Mouse (Mus musculus) heart, embryonic 12.5 days (tissue): ENCODE results near the gene Nectin2. TPM values are rescaled to one million over a fixed set of nuclear protein-coding genes. Genes with fewer than 3 reads are reported as not detected.

ENCODE experiments used
- ATAC-seq: fragments of 200-750 bp; cut with Nextera tagmentation; 2 replicates; pipeline ENCODE4 v1.8.0; 2017; ENCODE audit warnings: moderate TSS enrichment, moderate library complexity; ENCODE audit not compliant: insufficient number of reproducible peaks, low FRiP score
- H3K27ac ChIP-seq: fragments of 300-500 bp; sonication (generic); 2 replicates; pipeline ENCODE4 v1.5.1; 2016; ENCODE audit warnings: mild to moderate bottlenecking, moderate library complexity; ENCODE audit not compliant: poor library complexity, severe bottlenecking
- H3K27me3 ChIP-seq: fragments of 300-500 bp; sonication (generic); replicated peaks from 2 replicates; pipeline ENCODE4 v1.6.1; 2016; ENCODE audit warnings: mild to moderate bottlenecking, moderate library complexity
- H3K36me3 ChIP-seq: fragments of 300-500 bp; sonication (generic); 2 replicates; pipeline ENCODE4 v1.6.1; 2016; ENCODE audit warnings: mild to moderate bottlenecking, moderate library complexity
- H3K4me1 ChIP-seq: fragments of 300-500 bp; sonication (generic); replicated peaks from 2 replicates; pipeline ENCODE4 v1.6.1; 2016; ENCODE audit warnings: mild to moderate bottlenecking
- H3K4me2 ChIP-seq: fragments of 300-500 bp; sonication (generic); 2 replicates; pipeline ENCODE4 v1.6.1; 2016; ENCODE audit warnings: mild to moderate bottlenecking, moderate library complexity
- H3K4me3 ChIP-seq: fragments of 300-500 bp; sonication (generic); 2 replicates; pipeline ENCODE4 v1.5.1; 2016; ENCODE audit warnings: mild to moderate bottlenecking
- H3K9ac ChIP-seq: fragments of 300-500 bp; sonication (generic); 2 replicates; pipeline ENCODE4 v1.6.1; 2016; ENCODE audit warnings: mild to moderate bottlenecking, moderate library complexity
- H3K9me3 ChIP-seq: fragments of 300-500 bp; sonication (generic); replicated peaks from 2 replicates; pipeline ENCODE4 v1.6.1; 2016; ENCODE audit warnings: mild to moderate bottlenecking, moderate library complexity
- WGBS: fragments of 180-500 bp; shearing (Covaris S2); methylation state at CpG from one replicate; pipeline ENCODE4 v1.1.7; 2016; 5-methylcytosine and 5-hydroxymethylcytosine counted together
- polyA plus RNA-seq: library from polyadenylated mRNA; unstranded; fragments of >200 nt; fragmentation: Nextera tagmentation; extraction: Ambion mirVana; gene quantifications from 2 replicates; pipeline ENCODE4 v1.2.1, GENCODE M21; 2016

The Nectin2 gene
- polyA plus RNA-seq, 1 experiment from 2014 or later = 101 TPM

GRCm38 (mm10) chr7:19702859-19703555 is 47.3 kb downstream of the Nectin2 start:
- Histone ChIP-seq H3K27me3 (no peaks in the 10 kb centered on the region), H3K9me3 (no peaks in the 10 kb centered on the region), H3K4me1 (peaks cover 31% of the 10 kb centered on the region), H3K4me3 (no peak overlapping the region), H3K4me2 (no peak overlapping the region), H3K9ac (peak overlapping the region; percentile 28), H3K27ac (no peak overlapping the region), H3K36me3 (peaks cover 59% of the 10 kb centered on the region)
- ATAC-seq = no peak
- WGBS = 85% methylated on average over 16 of the region's 16 CpGs

- no peaks in the 10 kb centered on the region for H3K9me3 ChIP-seq
- H3K27ac ChIP-seq = peak overlapping the region; percentile 65
- peak overlapping the region; percentile 32; the same call in 1 of the 2 replicates for H3K4me2 ChIP-seq
- H3K27me3 ChIP-seq = no peaks in the 10 kb centered on the region
- H3K4me1 ChIP-seq = peaks cover 31% of the 10 kb centered on the region
- H3K9ac ChIP-seq = peak overlapping the region; percentile 64
- H3K36me3 ChIP-seq = peaks cover 54% of the 10 kb centered on the region
- 27% methylated on average over 22 of the region's 22 CpGs for WGBS
- peak; percentile 67 for ATAC-seq
- no peak overlapping the region for H3K4me3 ChIP-seq
These were observed 49.1 kb downstream of the Nectin2 start for GRCm38 (mm10) chr7:19701069-19701761.

- Histone ChIP-seq H3K27me3 (no peaks in the 10 kb centered on the region), H3K36me3 (peaks cover 56% of the 10 kb centered on the region), H3K27ac (peak overlapping the region; percentile 65), H3K4me3 (no peak overlapping the region), H3K9ac (peak overlapping the region; percentile 64), H3K4me2 (peak overlapping the region; percentile 32; the same call in 1 of the 2 replicates), H3K4me1 (peaks cover 39% of the 10 kb centered on the region), H3K9me3 (no peaks in the 10 kb centered on the region)
- ATAC-seq = no peak
- WGBS = 47% methylated on average over 12 of the region's 12 CpGs
These were observed 49.8 kb downstream of the Nectin2 start for GRCm38 (mm10) chr7:19700299-19701068.

GRCm38 (mm10) chr7:19699827-19700148 is 50.5 kb downstream of the Nectin2 start:
- no peak overlapping the region for H3K4me3 ChIP-seq
- H3K4me1 ChIP-seq = peaks cover 42% of the 10 kb centered on the region
- H3K27me3 ChIP-seq = no peaks in the 10 kb centered on the region
- no peak for ATAC-seq
- no peaks in the 10 kb centered on the region for H3K9me3 ChIP-seq
- WGBS = 68% methylated on average over 4 of the region's 4 CpGs
- peak overlapping the region; percentile 86; the same call in 1 of the 2 replicates for H3K4me2 ChIP-seq
- 0 out of 2 replicates have a peak overlapping the region, but pooled peaks have one; percentile 61 for H3K27ac ChIP-seq
- H3K9ac ChIP-seq = peak overlapping the region; percentile 68; the same call in 1 of the 2 replicates
- peaks cover 50% of the 10 kb centered on the region for H3K36me3 ChIP-seq

- Histone ChIP-seq H3K4me1 (peaks cover 46% of the 10 kb centered on the region), H3K36me3 (peaks cover 45% of the 10 kb centered on the region), H3K9ac (peak within 1 kb of the TSS; percentile 68), H3K27me3 (no peaks in the 10 kb centered on the region), H3K4me3 (peak within 1 kb of the TSS; percentile 55), H3K4me2 (peak within 1 kb of the TSS; percentile 86), H3K9me3 (no peaks in the 10 kb centered on the region), H3K27ac (peak within 1 kb of the TSS; percentile 61)
- ATAC-seq = peak; percentile 68
- 3% methylated on average over 20 of the region's 20 CpGs for WGBS
These were observed 51.1 kb downstream of the Nectin2 start, which contains the start of gene Apoe for GRCm38 (mm10) chr7:19698907-19699826. TSS of gene Apoe (minus strand) at chr7:19699188.

GRCm38 (mm10) chr7:19697949-19698906 is 52.1 kb downstream of the Nectin2 start:
- Histone ChIP-seq H3K27ac (peak overlapping the region; percentile 61), H3K4me2 (peak overlapping the region; percentile 86), H3K27me3 (no peaks in the 10 kb centered on the region), H3K4me1 (peaks cover 54% of the 10 kb centered on the region), H3K9me3 (no peaks in the 10 kb centered on the region), H3K36me3 (peaks cover 36% of the 10 kb centered on the region), H3K9ac (peak overlapping the region; percentile 68), H3K4me3 (peak overlapping the region; percentile 55)
- 2% methylated on average over 28 of the region's 28 CpGs for WGBS
- ATAC-seq = no peak

- Histone ChIP-seq H3K9me3 (no peaks in the 10 kb centered on the region), H3K27ac (peak overlapping the region; percentile 95; the same call in 1 of the 2 replicates), H3K9ac (0 out of 2 replicates have a peak overlapping the region, but pooled peaks have one; percentile 11), H3K4me3 (no peak overlapping the region), H3K4me2 (0 out of 2 replicates have a peak overlapping the region, but pooled peaks have one; percentile 86), H3K4me1 (peaks cover 62% of the 10 kb centered on the region), H3K27me3 (no peaks in the 10 kb centered on the region), H3K36me3 (peaks cover 18% of the 10 kb centered on the region)
- WGBS = 87% methylated on average over 34 of the region's 34 CpGs
- no peak for ATAC-seq
These were observed 53.9 kb downstream of the Nectin2 start for GRCm38 (mm10) chr7:19696336-19696873.

- ATAC-seq = no peak
These were observed 54.4 kb downstream of the Nectin2 start for GRCm38 (mm10) chr7:19695881-19696280.

GRCm38 (mm10) chr7:19695213-19695594 is 55.1 kb downstream of the Nectin2 start:
- peaks cover 17% of the 10 kb centered on the region for H3K36me3 ChIP-seq
- WGBS = 4% methylated on average over 8 of the region's 8 CpGs
- H3K9me3 ChIP-seq = no peaks in the 10 kb centered on the region
- H3K27ac ChIP-seq = peak overlapping the region; percentile 95
- ATAC-seq = peak; percentile 66
- peak overlapping the region; percentile 23; the same call in 1 of the 2 replicates for H3K4me2 ChIP-seq
- H3K4me3 ChIP-seq = no peak overlapping the region
- H3K4me1 ChIP-seq = peaks cover 52% of the 10 kb centered on the region
- H3K9ac ChIP-seq = peak overlapping the region; percentile 37; the same call in 1 of the 2 replicates
- no peaks in the 10 kb centered on the region for H3K27me3 ChIP-seq

More at GRCm38 (mm10) chr7:19695881-19696280, 54.4 kb downstream of the Nectin2 start:
- no peak overlapping the region for H3K4me2 ChIP-seq
- no peak overlapping the region for H3K4me3 ChIP-seq
- H3K9ac ChIP-seq = no peak overlapping the region
- peaks cover 17% of the 10 kb centered on the region for H3K36me3 ChIP-seq
- peak overlapping the region; percentile 95 for H3K27ac ChIP-seq
- 73% methylated on average over 6 of the region's 6 CpGs for WGBS
- H3K27me3 ChIP-seq = no peaks in the 10 kb centered on the region
- peaks cover 58% of the 10 kb centered on the region for H3K4me1 ChIP-seq
- no peaks in the 10 kb centered on the region for H3K9me3 ChIP-seq
